Mouse (Mus musculus) gonadal fat pad, adult 2 months (tissue): ENCODE measurements around the gene Akip1. TPM values are rescaled to one million over a fixed set of nuclear protein-coding genes. Genes with fewer than 3 reads are reported as not detected.

Experiments used
- DNase-seq: peaks from one replicate; pipeline ENCODE4 v3.0.0-alpha.2; 2012; ENCODE audit warnings: low read depth
- polyA plus RNA-seq: library from polyadenylated mRNA; depleted of rRNA; stranded (reverse); fragments of >200 nt; gene quantifications from 2 replicates; pipeline ENCODE4 v1.2.3, GENCODE M21; 2012

The Akip1 gene
- polyA plus RNA-seq, 1 experiment: 14.1 TPM

GRCm38 (mm10) chr7:109707023-109707785 lies 3.7 kb downstream of the Akip1 start:
- DNase-seq: no peak

- no peak for DNase-seq
Observed at GRCm38 (mm10) chr7:109708961-109709382, 5.5 kb downstream of the Akip1 start.

GRCm38 (mm10) chr7:109710069-109710468 lies 6.6 kb downstream of the Akip1 start:
- no peak for DNase-seq

- DNase-seq: no peak
Observed at GRCm38 (mm10) chr7:109712198-109712597, 8.7 kb downstream of the Akip1 start.

- no peak for DNase-seq
Observed at GRCm38 (mm10) chr7:109713434-109713982, 10.0 kb downstream of the Akip1 start.

GRCm38 (mm10) chr7:109719286-109719685 lies 15.8 kb downstream of the Akip1 start:
- no peak for DNase-seq

- DNase-seq: no peak
Observed at GRCm38 (mm10) chr7:109722618-109723017, 19.1 kb downstream of the Akip1 start.

GRCm38 (mm10) chr7:109723114-109723513 lies 19.6 kb downstream of the Akip1 start:
- DNase-seq: no peak

GRCm38 (mm10) chr7:109723697-109724096 lies 20.2 kb downstream of the Akip1 start, which contains the start of gene BC051019:
BC051019 (minus strand) TSS chr7:109723850.
- DNase-seq: no peak

- no peak for DNase-seq
Observed at GRCm38 (mm10) chr7:109731626-109732025, 28.1 kb downstream of the Akip1 start, which contains the start of gene Ascl3. Ascl3 (minus strand) TSS chr7:109731726.

GRCm38 (mm10) chr7:109734806-109735205 lies 31.3 kb downstream of the Akip1 start:
- no peak for DNase-seq

GRCm38 (mm10) chr7:109739822-109740370 lies 36.4 kb downstream of the Akip1 start:
- no peak for DNase-seq

- DNase-seq: no peak
Observed at GRCm38 (mm10) chr7:109741060-109741459, 37.6 kb downstream of the Akip1 start.

- DNase-seq: no peak
Observed at GRCm38 (mm10) chr7:109741703-109742102, 38.2 kb downstream of the Akip1 start.

GRCm38 (mm10) chr7:109747747-109748146 lies 44.3 kb downstream of the Akip1 start:
- DNase-seq: no peak

- DNase-seq: no peak
Observed at GRCm38 (mm10) chr7:109751427-109752007, 48.0 kb downstream of the Akip1 start.

- DNase-seq: no peak
Observed at GRCm38 (mm10) chr7:109752008-109752925, 48.8 kb downstream of the Akip1 start, which contains the start of gene Tmem9b. Tmem9b (minus strand) TSS chr7:109752875.

GRCm38 (mm10) chr7:109754034-109754433 lies 50.5 kb downstream of the Akip1 start:
- no peak for DNase-seq

GRCm38 (mm10) chr7:109756291-109756690 lies 52.8 kb downstream of the Akip1 start:
- no peak for DNase-seq
